10 mouse cellular contexts compared by ENCODE assay signal in genomic region chr14:21552958-21553357, GRCm38 (mm10).
DNase-seq lines count a peak whose midpoint lies in the region; ATAC-seq lines count a peak whose summit lies in the region.
"Had no signal": no experiment of that assay in that cellular context is flagged by ENCODE, and none has a peak within 500 bp of the region (broad histone marks: within the 10 kb centered on the region; RNA-seq: fewer than 3 reads in every experiment).

No protein-coding gene starts in this region.

- DNase-seq in kidney, postnatal 4 days, result peak; percentile 35 to 61
- DNase-seq in layer of hippocampus, postnatal 36 days, result no peak
- no peak for DNase-seq in heart, postnatal 10 days
- no peak for DNase-seq in liver
- DNase-seq: gastrocnemius, postnatal 25 days had no signal

- no peaks in the 10 kb centered on the region for H3K36me3 ChIP-seq in midbrain, embryonic 15.5 days (replicated peaks)
- H3K36me3 ChIP-seq in midbrain, embryonic 16.5 days (ENCODE audit: control insufficient read depth, insufficient read depth, low read length), result no peaks in the 10 kb centered on the region
- no peaks in the 10 kb centered on the region for H3K36me3 ChIP-seq in intestine, embryonic 15.5 days
- no peaks in the 10 kb centered on the region for H3K36me3 ChIP-seq in stomach, embryonic 14.5 days (ENCODE audit: control insufficient read depth, insufficient read depth, low read length)
- H3K36me3 ChIP-seq: neural tube, embryonic 13.5 days had no signal

- WGBS in midbrain, embryonic 15.5 days, result 67% methylated on average over 8 of the region's 8 CpGs
- WGBS in midbrain, embryonic 16.5 days, result 67% methylated on average over 8 of the region's 8 CpGs
- WGBS in intestine, embryonic 15.5 days, result 39% methylated on average over 8 of the region's 8 CpGs
- WGBS in stomach, embryonic 14.5 days, result 41% methylated on average over 8 of the region's 8 CpGs

- peak overlapping the region; percentile 20; the same call in 1 of the 2 replicates for H3K4me2 ChIP-seq in midbrain, embryonic 15.5 days
- H3K4me2 ChIP-seq in midbrain, embryonic 16.5 days (ENCODE audit: low read length), result no peak overlapping the region
- peak overlapping the region; percentile 3; the same call in 1 of the 2 replicates for H3K4me2 ChIP-seq in intestine, embryonic 15.5 days (replicated peaks)
- no peak overlapping the region for H3K4me2 ChIP-seq in stomach, embryonic 14.5 days (replicated peaks; ENCODE audit: low read depth, low read length)
- H3K4me2 ChIP-seq: neural tube, embryonic 13.5 days had no signal

- no peaks in the 10 kb centered on the region for H3K27me3 ChIP-seq in midbrain, embryonic 15.5 days (replicated peaks)
- H3K27me3 ChIP-seq in midbrain, embryonic 16.5 days (ENCODE audit: control insufficient read depth, insufficient read depth, low read depth, low read length), result no peaks in the 10 kb centered on the region
- H3K27me3 ChIP-seq in intestine, embryonic 15.5 days (replicated peaks), result no peaks in the 10 kb centered on the region
- H3K27me3 ChIP-seq in stomach, embryonic 14.5 days (ENCODE audit: control insufficient read depth, insufficient read depth, low read length), result no peaks in the 10 kb centered on the region
- H3K27me3 ChIP-seq: neural tube, embryonic 13.5 days had no signal

- H3K9ac ChIP-seq in midbrain, embryonic 15.5 days, result no peak overlapping the region
- no peak overlapping the region for H3K9ac ChIP-seq in midbrain, embryonic 16.5 days (ENCODE audit: low read depth, low read length)
- no peak overlapping the region for H3K9ac ChIP-seq in intestine, embryonic 15.5 days
- H3K9ac ChIP-seq in stomach, embryonic 14.5 days (replicated peaks; ENCODE audit: low read depth, low read length), result no peak overlapping the region
- H3K9ac ChIP-seq: neural tube, embryonic 13.5 days had no signal

- intact Hi-C loops in heart, postnatal 10 days (cut with DNase I), result no loop called here

- H3K27ac ChIP-seq in midbrain, embryonic 15.5 days, result no peak overlapping the region
- no peak overlapping the region for H3K27ac ChIP-seq in midbrain, embryonic 16.5 days (ENCODE audit: low read length)
- H3K27ac ChIP-seq in intestine, embryonic 15.5 days, result no peak overlapping the region
- no peak overlapping the region for H3K27ac ChIP-seq in stomach, embryonic 14.5 days (ENCODE audit: low read length)
- H3K27ac ChIP-seq: neural tube, embryonic 13.5 days had no signal

- peaks cover 44% of the 10 kb centered on the region for H3K4me1 ChIP-seq in midbrain, embryonic 15.5 days
- H3K4me1 ChIP-seq in midbrain, embryonic 16.5 days (ENCODE audit: control insufficient read depth, insufficient read depth, low read length), result peaks cover 31% of the 10 kb centered on the region
- peaks cover 13% of the 10 kb centered on the region for H3K4me1 ChIP-seq in intestine, embryonic 15.5 days (replicated peaks)
- H3K4me1 ChIP-seq in stomach, embryonic 14.5 days (ENCODE audit: control insufficient read depth, insufficient read depth, low read length), result peaks cover 12% of the 10 kb centered on the region; the same call in 1 of the 2 replicates

- no peak for ATAC-seq in midbrain, embryonic 15.5 days (replicated peaks)
- no peak for ATAC-seq in midbrain, embryonic 16.5 days
- ATAC-seq in intestine, embryonic 15.5 days, result peak; percentile 80
- peak; percentile 72 for ATAC-seq in stomach, embryonic 14.5 days (ENCODE audit: insufficient number of reproducible peaks, insufficient read depth, low FRiP score, low read depth)

- H3K4me3 ChIP-seq in midbrain, embryonic 15.5 days, result no peak overlapping the region
- no peak overlapping the region for H3K4me3 ChIP-seq in midbrain, embryonic 16.5 days (ENCODE audit: low read depth, low read length)
- no peak overlapping the region for H3K4me3 ChIP-seq in intestine, embryonic 15.5 days (replicated peaks)
- no peak overlapping the region for H3K4me3 ChIP-seq in stomach, embryonic 14.5 days (ENCODE audit: low read depth, low read length)
- H3K4me3 ChIP-seq: neural tube, embryonic 13.5 days had no signal

- H3K9me3 ChIP-seq in midbrain, embryonic 15.5 days, result no peaks in the 10 kb centered on the region
- no peaks in the 10 kb centered on the region for H3K9me3 ChIP-seq in midbrain, embryonic 16.5 days (replicated peaks; ENCODE audit: control insufficient read depth, low read length, poor library complexity, severe bottlenecking)
- no peaks in the 10 kb centered on the region for H3K9me3 ChIP-seq in intestine, embryonic 15.5 days
- no peaks in the 10 kb centered on the region for H3K9me3 ChIP-seq in stomach, embryonic 14.5 days (ENCODE audit: control insufficient read depth, low read depth, low read length)
- H3K9me3 ChIP-seq: neural tube, embryonic 13.5 days had no signal

Comparison
In these comparisons a context has a peak if more than half of its experiments do, and no peak if none do; other contexts are left out.
1. H3K4me2 ChIP-seq: peak in midbrain, embryonic 15.5 days (single experiment) and intestine, embryonic 15.5 days (single experiment); none in midbrain, embryonic 16.5 days (single experiment) and stomach, embryonic 14.5 days (single experiment).
2. ATAC-seq: peak in intestine, embryonic 15.5 days (single experiment) and stomach, embryonic 14.5 days (single experiment); none in midbrain, embryonic 15.5 days (single experiment) and midbrain, embryonic 16.5 days (single experiment).
3. DNase-seq: peak in kidney, postnatal 4 days (2 of 2); none in layer of hippocampus, postnatal 36 days (0 of 2), heart, postnatal 10 days (0 of 2) and liver (single experiment).